Mouse (Mus musculus): ENCODE measurements around the gene Ppfibp1. TPM values are rescaled to one million over a fixed set of nuclear protein-coding genes. Genes with fewer than 3 reads are reported as not detected.
"Not testable (repeated sequence)": the region's sequence is repeated elsewhere in the genome, so short reads cannot be mapped to it uniquely, and the experiment has no call there.

Ppfibp1 gene
- total and polyA plus RNA-seq, 3 experiments, result 15.4 to 128 (median 102) TPM

DNA sequence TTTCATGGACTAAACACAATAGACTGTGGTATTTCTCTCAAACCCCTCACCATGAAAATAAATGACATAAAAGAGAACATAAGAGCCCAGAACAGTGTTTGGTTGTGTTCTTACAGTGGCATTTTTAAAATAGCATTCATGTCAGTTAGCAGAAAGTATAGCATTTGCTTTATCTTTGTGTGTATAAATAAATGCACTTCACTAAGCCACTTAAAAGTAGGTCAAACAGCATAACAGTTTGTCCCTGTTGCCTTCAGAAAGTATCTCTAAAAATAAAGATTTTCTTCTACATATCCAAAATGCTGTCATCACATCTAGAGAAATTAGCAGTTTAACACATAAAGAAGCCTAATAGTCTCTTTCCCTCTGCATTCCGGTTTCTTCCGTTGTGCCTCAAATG is 30.9 kb upstream of the Ppfibp1 start:
- DNase-seq, result no peak
- H3K4me3 ChIP-seq, result no peak overlapping the region
- 47% methylated on average over 2 of the region's 2 CpGs for WGBS

DNA sequence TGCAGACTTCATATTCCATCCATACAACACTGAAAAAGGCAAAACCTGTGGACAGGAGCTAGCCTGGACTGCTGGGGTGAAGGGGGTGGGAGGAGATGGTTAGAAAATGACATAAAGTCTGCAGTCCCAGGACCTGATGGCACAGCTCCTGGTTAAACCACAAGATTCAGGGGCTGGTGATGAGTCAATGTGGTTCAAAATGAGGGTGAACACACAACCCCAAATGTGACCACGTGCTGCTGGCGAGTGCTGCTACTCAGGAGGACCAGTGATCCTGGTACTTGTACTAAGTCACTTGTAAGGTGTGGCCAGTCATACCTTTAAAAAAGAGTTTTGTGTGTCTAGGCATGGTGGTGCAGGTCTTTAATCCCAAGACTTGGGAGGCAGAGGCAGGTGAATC is 25.1 kb upstream of the Ppfibp1 start:
- TF ChIP-seq CTCF (IDR thresholded peaks at IDR 0.05), result no peak
- TF ChIP-seq EP300 (IDR thresholded peaks at IDR 0.05; ENCODE audit: insufficient read depth, low read depth, low read length), result no peak
- no peak for TF ChIP-seq POLR2A (IDR thresholded peaks at IDR 0.05; ENCODE audit: insufficient read depth, low read depth, low read length)
- no peaks in the 10 kb centered on the region for H3K27me3 ChIP-seq (ENCODE audit: control insufficient read depth, insufficient read depth, low read length)
- DNase-seq, result no peak
- no peak overlapping the region for H3K9ac ChIP-seq (ENCODE audit: low read depth, low read length)
- intact Hi-C loops (cut with DNase I), result no loop called here
- 96% methylated on average over 2 of the region's 2 CpGs for whole genome bisulfite sequencing
- H3K4me1 ChIP-seq (ENCODE audit: control insufficient read depth, insufficient read depth, low read length), result no peaks in the 10 kb centered on the region
- H3K27ac ChIP-seq, result no peak overlapping the region
- H3K4me3 ChIP-seq, result no peak overlapping the region
- no peaks in the 10 kb centered on the region for H3K36me3 ChIP-seq (ENCODE audit: control insufficient read depth, insufficient read depth, low read length)
- no peaks in the 10 kb centered on the region for H3K79me2 ChIP-seq (replicated peaks; ENCODE audit: control insufficient read depth, insufficient read depth, low read length)

More for the DNA sequence above, 30.9 kb upstream of the Ppfibp1 start:
- Histone ChIP-seq H3K4me1 (ENCODE audit: control insufficient read depth, insufficient read depth, low read length) (peaks cover 1% of the 10 kb centered on the region; the same call in 1 of the 2 replicates), H3K27ac (peak overlapping the region; percentile 75), H3K36me3 (ENCODE audit: control insufficient read depth, insufficient read depth, low read length) (no peaks in the 10 kb centered on the region), H3K79me2 (replicated peaks; ENCODE audit: control insufficient read depth, insufficient read depth, low read length) (no peaks in the 10 kb centered on the region), H3K9ac (ENCODE audit: low read depth, low read length) (no peak overlapping the region), H3K27me3 (ENCODE audit: control insufficient read depth, insufficient read depth, low read length) (no peaks in the 10 kb centered on the region)
- TF ChIP-seq POLR2A (IDR thresholded peaks at IDR 0.05; ENCODE audit: insufficient read depth, low read depth, low read length) (no peak), CTCF (IDR thresholded peaks at IDR 0.05) (no peak), EP300 (IDR thresholded peaks at IDR 0.05; ENCODE audit: insufficient read depth, low read depth, low read length) (no peak)
- intact Hi-C loops (cut with DNase I), result no loop called here

DNA sequence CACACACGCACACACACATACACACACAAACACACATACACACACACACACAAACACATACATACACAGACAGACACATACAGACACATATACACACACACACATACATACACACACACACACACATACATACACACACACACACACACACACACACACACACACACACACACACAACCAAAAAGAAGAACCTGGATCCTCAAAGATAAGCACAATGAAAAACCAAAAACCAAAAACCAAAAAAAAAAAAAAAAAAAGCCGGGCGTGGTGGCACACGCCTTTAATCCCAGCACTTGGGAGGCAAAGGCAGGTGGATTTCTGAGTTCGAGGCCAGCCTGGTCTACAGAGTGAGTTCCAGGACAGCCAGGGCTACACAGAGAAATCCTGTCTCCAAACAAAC is 23.9 kb upstream of the Ppfibp1 start:
- H3K27me3 ChIP-seq (ENCODE audit: control insufficient read depth, insufficient read depth, low read length); DNase-seq; H3K4me1 ChIP-seq (ENCODE audit: control insufficient read depth, insufficient read depth, low read length); H3K36me3 ChIP-seq (ENCODE audit: control insufficient read depth, insufficient read depth, low read length); H3K9ac ChIP-seq (ENCODE audit: low read depth, low read length); H3K79me2 ChIP-seq (replicated peaks; ENCODE audit: control insufficient read depth, insufficient read depth, low read length); intact Hi-C loops (cut with DNase I); H3K27ac ChIP-seq; H3K4me3 ChIP-seq: not testable (repeated sequence)
- 92% methylated on average over 3 of the region's 5 CpGs for WGBS

DNA sequence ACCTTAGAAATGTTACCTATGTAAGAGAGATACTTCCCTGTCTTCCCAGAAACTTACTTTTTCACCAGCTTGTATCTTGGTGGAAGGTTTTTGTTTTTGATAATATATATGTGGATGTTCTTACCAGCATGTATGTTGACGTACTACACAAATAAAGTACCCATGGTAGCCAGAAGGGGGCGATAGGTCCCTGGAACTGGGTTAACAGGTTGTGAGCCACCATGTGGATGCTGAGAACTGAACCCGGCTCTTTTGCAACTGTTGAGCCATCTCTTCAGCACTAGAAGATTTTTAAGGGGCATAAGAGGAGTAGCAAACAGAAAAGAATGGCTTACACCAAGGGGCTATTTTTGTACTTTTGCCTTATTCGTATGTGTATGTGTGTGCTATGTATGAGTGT is 22.6 kb upstream of the Ppfibp1 start:
- H3K27ac ChIP-seq, result no peak overlapping the region
- H3K27me3 ChIP-seq (ENCODE audit: control insufficient read depth, insufficient read depth, low read length), result no peaks in the 10 kb centered on the region
- no peaks in the 10 kb centered on the region for H3K79me2 ChIP-seq (replicated peaks; ENCODE audit: control insufficient read depth, insufficient read depth, low read length)
- intact Hi-C loops (cut with DNase I), result no loop called here
- no peaks in the 10 kb centered on the region for H3K36me3 ChIP-seq (ENCODE audit: control insufficient read depth, insufficient read depth, low read length)
- 82% methylated on average over 4 of the region's 4 CpGs for WGBS
- peak; percentile 46 for TF ChIP-seq CTCF (IDR thresholded peaks at IDR 0.05)
- no peak for TF ChIP-seq POLR2A (IDR thresholded peaks at IDR 0.05; ENCODE audit: insufficient read depth, low read depth, low read length)
- no peak for TF ChIP-seq EP300 (IDR thresholded peaks at IDR 0.05; ENCODE audit: insufficient read depth, low read depth, low read length)
- DNase-seq, result no peak
- no peak overlapping the region for H3K4me3 ChIP-seq
- H3K4me1 ChIP-seq (ENCODE audit: control insufficient read depth, insufficient read depth, low read length), result no peaks in the 10 kb centered on the region
- H3K9ac ChIP-seq (ENCODE audit: low read depth, low read length), result no peak overlapping the region

DNA sequence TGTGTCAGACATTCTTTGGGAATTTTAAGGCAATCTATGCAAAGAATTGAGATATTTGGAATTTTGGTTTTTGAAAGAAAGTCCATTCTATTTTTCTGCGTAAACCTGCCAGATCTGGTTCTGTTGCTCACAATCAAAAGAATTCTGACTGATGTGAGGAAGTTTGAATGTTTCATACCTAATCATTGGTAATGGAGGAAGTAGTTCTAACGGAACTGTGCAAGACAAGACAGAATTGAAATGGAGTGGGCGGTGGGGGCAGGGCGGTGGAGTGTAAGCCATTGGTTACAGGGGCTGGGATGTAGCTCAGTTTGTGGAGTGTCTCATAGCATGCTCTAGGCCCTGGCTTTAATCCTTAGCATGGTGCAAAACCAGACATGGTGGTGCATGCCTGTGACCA is 16.3 kb upstream of the Ppfibp1 start:
- TF ChIP-seq CTCF (IDR thresholded peaks at IDR 0.05), result no peak
- no peak for TF ChIP-seq POLR2A (IDR thresholded peaks at IDR 0.05; ENCODE audit: insufficient read depth, low read depth, low read length)
- no peak for TF ChIP-seq EP300 (IDR thresholded peaks at IDR 0.05; ENCODE audit: insufficient read depth, low read depth, low read length)
- Histone ChIP-seq H3K4me3 (no peak overlapping the region), H3K4me1 (ENCODE audit: control insufficient read depth, insufficient read depth, low read length) (no peaks in the 10 kb centered on the region), H3K79me2 (replicated peaks; ENCODE audit: control insufficient read depth, insufficient read depth, low read length) (no peaks in the 10 kb centered on the region), H3K27me3 (ENCODE audit: control insufficient read depth, insufficient read depth, low read length) (no peaks in the 10 kb centered on the region), H3K36me3 (ENCODE audit: control insufficient read depth, insufficient read depth, low read length) (no peaks in the 10 kb centered on the region), H3K9ac (ENCODE audit: low read depth, low read length) (no peak overlapping the region), H3K27ac (no peak overlapping the region)
- WGBS, result 79% methylated on average over 4 of the region's 4 CpGs
- intact Hi-C loops (cut with DNase I), result no loop called here
- no peak for DNase-seq

DNA sequence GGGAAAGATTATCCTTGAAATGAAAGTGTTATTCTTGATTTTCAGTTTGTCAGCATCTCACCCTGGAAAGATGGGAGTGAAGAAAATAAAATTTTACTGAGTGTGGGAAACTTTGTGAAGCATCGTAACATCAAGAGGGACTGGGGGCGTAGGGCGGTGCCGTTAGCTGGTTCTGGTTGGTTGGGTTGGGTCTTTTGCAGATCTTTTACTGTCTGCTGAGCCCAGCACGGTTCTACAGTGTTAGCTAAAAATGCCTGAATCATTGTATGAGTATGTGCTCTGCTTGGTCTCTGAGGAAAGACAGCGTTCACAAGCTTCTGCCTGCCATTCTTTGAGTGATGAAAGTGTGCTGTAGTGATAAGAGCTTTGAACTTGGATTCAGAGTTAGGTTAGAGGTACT is 13.9 kb upstream of the Ppfibp1 start:
- H3K9ac ChIP-seq (ENCODE audit: low read depth, low read length), result no peak overlapping the region
- TF ChIP-seq EP300 (IDR thresholded peaks at IDR 0.05; ENCODE audit: insufficient read depth, low read depth, low read length) (no peak), CTCF (IDR thresholded peaks at IDR 0.05) (no peak), POLR2A (IDR thresholded peaks at IDR 0.05; ENCODE audit: insufficient read depth, low read depth, low read length) (no peak)
- no peak overlapping the region for H3K27ac ChIP-seq
- intact Hi-C loops (cut with DNase I), result no loop called here
- no peak overlapping the region for H3K4me3 ChIP-seq
- WGBS, result 70% methylated on average over 6 of the region's 6 CpGs
- DNase-seq, result no peak
- H3K79me2 ChIP-seq (replicated peaks; ENCODE audit: control insufficient read depth, insufficient read depth, low read length), result no peaks in the 10 kb centered on the region
- no peaks in the 10 kb centered on the region for H3K27me3 ChIP-seq (ENCODE audit: control insufficient read depth, insufficient read depth, low read length)
- H3K36me3 ChIP-seq (ENCODE audit: control insufficient read depth, insufficient read depth, low read length), result no peaks in the 10 kb centered on the region
- H3K4me1 ChIP-seq (ENCODE audit: control insufficient read depth, insufficient read depth, low read length), result no peaks in the 10 kb centered on the region

All from heart, adult 2 months (tissue).